Mouse (Mus musculus) layer of hippocampus, postnatal 14 days (tissue): ENCODE measurements at regions not wholly inside any gene's neighbourhood (a gene's known extent, or its start where the extent isn't known, plus 50 kb on each side); places are given as distances from the start of the nearest gene placed in this dataset.

Experiments
- DNase-seq, 2 experiments: peaks; one replicate each; pipeline ENCODE4 v3.0.0; 2021 to 2022; ENCODE audit warnings: low spot score in 2 of 2, mixed read lengths in 1 of 2

GRCm38 (mm10) chr1:42755958-42756357, 60.4 kb downstream of the Pou3f3 start:
- no peak for DNase-seq

- no peak for DNase-seq
These were observed 60.9 kb downstream of the Pou3f3 start for GRCm38 (mm10) chr1:42756497-42756896.

GRCm38 (mm10) chr1:42763447-42763846, 67.9 kb downstream of the Pou3f3 start:
- no peak for DNase-seq

GRCm38 (mm10) chr1:42764048-42764447, 68.5 kb downstream of the Pou3f3 start:
- no peak for DNase-seq

- peak; percentile 16 to 54 for DNase-seq
These were observed 74.5 kb downstream of the Pou3f3 start for GRCm38 (mm10) chr1:42770085-42770484.

GRCm38 (mm10) chr1:42772000-42772399, 76.4 kb downstream of the Pou3f3 start:
- DNase-seq = no peak

- DNase-seq = no peak
These were observed 77.1 kb upstream of the Mrps9 start for GRCm38 (mm10) chr1:42773851-42774464.

- DNase-seq = peak; percentile 16 to 53
These were observed 75.8 kb upstream of the Mrps9 start for GRCm38 (mm10) chr1:42774971-42775892.

- no peak for DNase-seq
These were observed 75.1 kb upstream of the Mrps9 start for GRCm38 (mm10) chr1:42775893-42776287.

GRCm38 (mm10) chr1:42777416-42777815, 73.6 kb upstream of the Mrps9 start:
- no peak for DNase-seq

GRCm38 (mm10) chr1:42779761-42780160, 71.3 kb upstream of the Mrps9 start:
- DNase-seq = peak; percentile 36 to 60

GRCm38 (mm10) chr1:42780266-42780665, 70.8 kb upstream of the Mrps9 start:
- no peak for DNase-seq

- no peak for DNase-seq
These were observed 69.5 kb upstream of the Mrps9 start for GRCm38 (mm10) chr1:42781533-42781932.

GRCm38 (mm10) chr1:42783072-42783672, 67.9 kb upstream of the Mrps9 start:
- no peak for DNase-seq

- no peak for DNase-seq
These were observed 63.8 kb upstream of the Mrps9 start for GRCm38 (mm10) chr1:42787240-42787639.

- DNase-seq = no peak
These were observed 62.6 kb upstream of the Mrps9 start for GRCm38 (mm10) chr1:42788413-42788812.
